Mouse (Mus musculus) intestine, postnatal 0 days (tissue): ENCODE measurements around the gene Tesk2. TPM values are rescaled to one million over a fixed set of nuclear protein-coding genes. Genes with fewer than 3 reads are reported as not detected.
A peak's percentile ranks its signal among the peaks of the same experiment; 100 is the strongest.

Experiments used
- ATAC-seq: fragments of 200-750 bp; cut with Nextera tagmentation; 2 replicates; pipeline ENCODE4 v1.8.0; 2017; ENCODE audit warnings: mild to moderate bottlenecking, moderate TSS enrichment, moderate library complexity
- H3K27ac ChIP-seq: fragments of 300-500 bp; sonication (generic); 2 replicates; pipeline ENCODE4 v1.5.1; 2014; ENCODE audit warnings: mild to moderate bottlenecking, low read depth, low read length, moderate library complexity
- H3K27me3 ChIP-seq: fragments of 300-500 bp; sonication (generic); replicated peaks from 2 replicates; pipeline ENCODE4 v1.6.1; 2014; ENCODE audit warnings: low read length, mixed read lengths; ENCODE audit not compliant: control insufficient read depth, insufficient read depth
- H3K36me3 ChIP-seq: fragments of 300-500 bp; sonication (generic); 2 replicates; pipeline ENCODE4 v1.6.1; 2014; ENCODE audit warnings: mild to moderate bottlenecking, moderate library complexity; ENCODE audit not compliant: control insufficient read depth, insufficient read depth
- H3K4me1 ChIP-seq: fragments of 300-500 bp; sonication (generic); replicated peaks from 2 replicates; pipeline ENCODE4 v1.6.1; 2014; ENCODE audit warnings: antibody characterized with exemption, low read length, mixed read lengths; ENCODE audit not compliant: control insufficient read depth, insufficient read depth
- H3K4me2 ChIP-seq: fragments of 300-500 bp; sonication (generic); replicated peaks from 2 replicates; pipeline ENCODE4 v1.6.1; 2014; ENCODE audit warnings: low read depth, mild to moderate bottlenecking, moderate library complexity
- H3K4me3 ChIP-seq: fragments of 300-500 bp; sonication (generic); 2 replicates; pipeline ENCODE4 v1.5.1; 2014; ENCODE audit warnings: low read depth, low read length
- H3K9ac ChIP-seq: fragments of 300-500 bp; sonication (generic); 2 replicates; pipeline ENCODE4 v1.6.1; 2014; ENCODE audit warnings: mild to moderate bottlenecking, low read depth, low read length
- H3K9me3 ChIP-seq: fragments of 300-500 bp; sonication (generic); 2 replicates; pipeline ENCODE4 v1.6.1; 2016; ENCODE audit warnings: mixed run types; ENCODE audit not compliant: control insufficient read depth
- CTCF ChIP-seq: sonication (generic); IDR thresholded peaks from 2 replicates; pipeline ENCODE4 v1.5.1; 2016; ENCODE audit warnings: low read depth, mild to moderate bottlenecking, control low read depth, antibody characterized with exemption, moderate library complexity
- WGBS: fragments of 180-500 bp; shearing (Covaris S2); extraction: QIAGEN DNeasy Blood & Tissue Kit; methylation state at CpG from one replicate; pipeline ENCODE4 v1.1.7; 2014; 5-methylcytosine and 5-hydroxymethylcytosine counted together
- polyA plus RNA-seq: library from polyadenylated mRNA; unstranded; fragments of >200 nt; fragmentation: Nextera tagmentation; extraction: Ambion mirVana; gene quantifications from 2 replicates; pipeline ENCODE4 v1.2.1, GENCODE M21; 2015

Gene Tesk2
- polyA plus RNA-seq, 1 experiment from 2014 or later = 6.6 TPM

- no peak for ATAC-seq
- no peak for TF ChIP-seq CTCF
- no peak overlapping the region for H3K27ac ChIP-seq
- H3K4me1 ChIP-seq = no peaks in the 10 kb centered on the region
- WGBS = 79% methylated on average over 9 of the region's 9 CpGs
- no peak overlapping the region for H3K9ac ChIP-seq
- H3K9me3 ChIP-seq = no peaks in the 10 kb centered on the region
- H3K27me3 ChIP-seq = no peaks in the 10 kb centered on the region
- H3K4me3 ChIP-seq = no peak overlapping the region
- H3K4me2 ChIP-seq = no peak overlapping the region
- no peaks in the 10 kb centered on the region for H3K36me3 ChIP-seq
Measured at GRCm38 (mm10) chr4:116738972-116739751, 18.4 kb downstream of the Tesk2 start.

GRCm38 (mm10) chr4:116749750-116750149 lies 29.0 kb downstream of the Tesk2 start:
- no peak overlapping the region for H3K4me2 ChIP-seq
- WGBS = 67% methylated on average over 2 of the region's 2 CpGs
- peak overlapping the region; percentile 28; the same call in 1 of the 2 replicates for H3K27ac ChIP-seq
- no peaks in the 10 kb centered on the region for H3K9me3 ChIP-seq
- H3K4me3 ChIP-seq = no peak overlapping the region
- H3K4me1 ChIP-seq = no peaks in the 10 kb centered on the region
- no peaks in the 10 kb centered on the region for H3K27me3 ChIP-seq
- H3K36me3 ChIP-seq = peaks cover 3% of the 10 kb centered on the region; the same call in 1 of the 2 replicates
- ATAC-seq = peak; percentile 83
- H3K9ac ChIP-seq = no peak overlapping the region
- no peak for TF ChIP-seq CTCF

DNA sequence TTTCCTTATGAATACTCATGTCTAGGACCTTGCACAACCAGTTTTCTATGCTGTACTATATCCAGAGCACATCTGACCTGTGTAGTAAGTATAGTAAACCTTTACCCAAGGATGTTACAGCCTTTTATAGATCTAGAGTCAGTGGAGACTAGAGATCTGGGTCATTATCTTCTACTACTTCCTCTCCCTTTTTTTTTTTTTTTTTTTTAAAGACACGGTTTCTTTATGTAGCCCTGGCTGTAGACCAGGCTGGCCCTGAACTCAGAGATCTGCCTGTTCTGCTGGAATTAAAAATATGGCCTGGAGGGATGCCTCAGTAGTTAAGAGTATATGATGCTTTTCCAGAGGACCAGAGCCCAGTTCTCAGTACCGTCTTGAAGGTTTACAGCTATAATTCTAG lies 41.2 kb downstream of the Tesk2 start:
- 0 out of 2 replicates have a peak, but pooled peaks have one; percentile 65 for ATAC-seq
- WGBS = 63% methylated on average over 2 of the region's 2 CpGs
- no peaks in the 10 kb centered on the region for H3K27me3 ChIP-seq
- H3K4me2 ChIP-seq = no peak overlapping the region
- H3K9me3 ChIP-seq = no peaks in the 10 kb centered on the region
- H3K9ac ChIP-seq = no peak overlapping the region
- H3K36me3 ChIP-seq = no peaks in the 10 kb centered on the region
- no peak overlapping the region for H3K27ac ChIP-seq
- no peak for TF ChIP-seq CTCF
- no peaks in the 10 kb centered on the region for H3K4me1 ChIP-seq
- H3K4me3 ChIP-seq = no peak overlapping the region

DNA sequence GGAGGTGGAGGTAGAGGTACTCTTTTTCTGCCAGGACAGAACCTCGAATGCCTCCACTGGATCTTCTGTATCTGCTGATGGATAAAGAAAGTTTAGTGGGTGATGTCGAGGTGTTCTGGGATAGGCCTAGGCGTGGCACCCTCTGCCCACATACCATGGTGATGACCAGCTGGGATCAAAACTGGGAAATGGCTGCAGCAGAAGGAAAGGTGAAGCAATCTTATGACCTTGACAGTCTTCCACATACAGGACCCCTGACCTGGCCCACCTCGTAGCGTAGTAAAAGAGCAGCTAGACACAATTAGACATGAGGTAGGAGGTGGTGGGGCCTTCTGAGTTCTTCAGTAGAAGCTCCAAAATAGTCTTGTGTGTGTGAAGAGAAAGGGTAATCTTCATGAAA lies 43.3 kb downstream of the Tesk2 start:
- Histone ChIP-seq H3K27me3 (no peaks in the 10 kb centered on the region), H3K9ac (no peak overlapping the region), H3K4me1 (no peaks in the 10 kb centered on the region), H3K4me3 (no peak overlapping the region), H3K36me3 (no peaks in the 10 kb centered on the region), H3K27ac (no peak overlapping the region), H3K4me2 (no peak overlapping the region), H3K9me3 (no peaks in the 10 kb centered on the region)
- WGBS = 87% methylated on average over 5 of the region's 5 CpGs
- TF ChIP-seq CTCF = no peak
- no peak for ATAC-seq

DNA sequence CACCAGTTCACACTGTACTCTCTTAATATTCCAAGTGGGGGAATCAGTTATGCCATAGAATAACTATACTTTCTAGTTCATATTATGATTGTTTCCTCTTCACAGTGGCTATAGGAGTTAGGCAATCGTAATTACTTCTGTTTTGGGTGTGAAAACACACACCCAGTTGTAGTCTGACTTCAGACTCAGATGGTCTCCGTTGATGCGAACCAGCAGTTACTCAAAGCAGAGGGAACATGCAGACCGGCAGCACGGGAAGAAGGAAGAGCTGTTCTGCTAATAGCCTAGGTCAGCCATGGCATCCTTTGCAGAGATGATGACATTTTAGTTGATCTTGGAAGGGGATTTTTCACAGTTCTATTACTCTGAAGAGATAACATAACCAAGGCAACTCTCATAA lies 47.8 kb downstream of the Tesk2 start:
- no peak overlapping the region for H3K9ac ChIP-seq
- 72% methylated on average over 5 of the region's 5 CpGs for WGBS

GRCm38 (mm10) chr4:116769060-116769459 lies 48.3 kb downstream of the Tesk2 start:
- Histone ChIP-seq H3K4me1 (no peaks in the 10 kb centered on the region), H3K27ac (no peak overlapping the region), H3K27me3 (no peaks in the 10 kb centered on the region), H3K36me3 (no peaks in the 10 kb centered on the region), H3K4me3 (no peak overlapping the region), H3K4me2 (no peak overlapping the region), H3K9ac (no peak overlapping the region), H3K9me3 (no peaks in the 10 kb centered on the region)
- TF ChIP-seq CTCF = no peak
- ATAC-seq = no peak

More for the DNA sequence above, 47.8 kb downstream of the Tesk2 start:
- Histone ChIP-seq H3K27me3 (no peaks in the 10 kb centered on the region), H3K4me1 (no peaks in the 10 kb centered on the region), H3K27ac (no peak overlapping the region), H3K4me3 (no peak overlapping the region), H3K4me2 (no peak overlapping the region), H3K9me3 (no peaks in the 10 kb centered on the region), H3K36me3 (no peaks in the 10 kb centered on the region)
- TF ChIP-seq CTCF = no peak
- no peak for ATAC-seq

GRCm38 (mm10) chr4:116776391-116776790 lies 55.6 kb downstream of the Tesk2 start:
- no peaks in the 10 kb centered on the region for H3K27me3 ChIP-seq
- no peak overlapping the region for H3K27ac ChIP-seq
- H3K9ac ChIP-seq = no peak overlapping the region
- TF ChIP-seq CTCF = peak; percentile 43
- H3K36me3 ChIP-seq = no peaks in the 10 kb centered on the region
- H3K4me1 ChIP-seq = no peaks in the 10 kb centered on the region
- no peak overlapping the region for H3K4me2 ChIP-seq
- no peak for ATAC-seq
- H3K9me3 ChIP-seq = no peaks in the 10 kb centered on the region
- H3K4me3 ChIP-seq = no peak overlapping the region
- 91% methylated on average over 5 of the region's 5 CpGs for WGBS
